Mouse (Mus musculus): ENCODE data around the gene Htatip2. TPM values are rescaled to one million over a fixed set of nuclear protein-coding genes. Genes with fewer than 3 reads are reported as not detected.

Htatip2 gene
- polyA plus RNA-seq (2012; rRNA removed; ENCODE audit: low replicate concordance), result 8.1 and 21.5 TPM in 2 replicates

GRCm38 (mm10) chr7:49758934-49759571, at the start of gene Htatip2:
Gene Htatip2, plus strand, starts transcription at chr7:49759115.

GRCm38 (mm10) chr7:49778114-49778901, 19.4 kb downstream of the Htatip2 start, which contains the start of gene Prmt3:
Gene Prmt3, plus strand, starts transcription at chr7:49778346.

Other genes with a start within 250 kb of the Htatip2 start
- not detected in 2 replicates for gene Dbx1, start 122.3 kb upstream of the Htatip2 start, polyA plus RNA-seq (2012; rRNA removed; ENCODE audit: low replicate concordance)
- 15.7 and 17.9 TPM in 2 replicates for gene Prmt3, start 19.2 kb downstream of the Htatip2 start, polyA plus RNA-seq (2012; rRNA removed; ENCODE audit: low replicate concordance)
- not detected in 2 replicates for gene Slc6a5, start 151.0 kb downstream of the Htatip2 start, polyA plus RNA-seq (2012; rRNA removed; ENCODE audit: low replicate concordance)
- 0.28 TPM in 1 of 2 replicates, not detected in the other for gene Nell1, start 215.7 kb downstream of the Htatip2 start, polyA plus RNA-seq (2012; rRNA removed; ENCODE audit: low replicate concordance)